Mouse (Mus musculus) C2C12 (cell line): ENCODE data around the gene Pou2f3.

Source experiments
- CEBPB ChIP-seq: IDR thresholded peaks from one replicate; pipeline ENCODE4 v1.6.1; 2011; ENCODE audit warnings: low read depth, mild to moderate bottlenecking, control low read depth, moderate library complexity
- CTCF ChIP-seq: IDR thresholded peaks from one replicate; pipeline ENCODE4 v1.5.1; 2011; ENCODE audit not compliant: control insufficient read depth, insufficient read depth, insufficient read length
- MAX ChIP-seq: IDR thresholded peaks from one replicate; pipeline ENCODE4 v1.6.1; 2011; ENCODE audit warnings: mild to moderate bottlenecking, control low read depth
- MYOD1 ChIP-seq: IDR thresholded peaks from one replicate; pipeline ENCODE4 v1.6.1; 2011; ENCODE audit warnings: low read depth; ENCODE audit not compliant: control insufficient read depth, insufficient read length
- MYOG ChIP-seq: IDR thresholded peaks from one replicate; pipeline ENCODE4 v1.6.1; 2011; ENCODE audit not compliant: control insufficient read depth, insufficient read length; ENCODE audit errors: extremely low read depth
- USF1 ChIP-seq: IDR thresholded peaks from one replicate; pipeline ENCODE4 v1.6.1; 2011; ENCODE audit warnings: low read depth, mild to moderate bottlenecking, control low read depth, moderate library complexity

DNA sequence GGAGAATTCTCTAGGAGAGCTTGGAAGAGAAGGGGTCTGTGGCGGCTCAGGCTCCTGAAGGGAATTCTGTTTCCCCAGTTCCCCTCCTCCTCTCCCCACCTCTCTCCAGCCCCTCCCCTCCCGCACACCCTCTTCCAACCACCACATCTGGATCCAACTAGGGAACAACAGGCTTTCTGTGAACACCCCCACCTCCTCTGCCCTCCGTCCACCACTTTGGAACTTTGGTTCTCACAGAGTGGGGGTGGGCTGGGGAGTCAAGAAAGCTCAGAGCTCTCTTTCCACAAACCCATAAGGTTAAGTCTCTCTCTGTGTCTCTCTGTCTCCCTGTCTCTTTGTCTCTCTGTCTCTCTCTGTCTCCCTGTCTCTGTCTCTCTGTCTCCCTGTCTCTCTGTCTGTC, 42.6 kb upstream of the Pou2f3 start:
- TF ChIP-seq CTCF (no peak), MAX (no peak), MYOD1 (no peak), USF1 (no peak), MYOG (no peak), CEBPB (no peak)
